Mouse (Mus musculus) forebrain, embryonic 12.5 days (tissue): ENCODE data around the gene Epha1. TPM values are rescaled to one million over a fixed set of nuclear protein-coding genes. Genes with fewer than 3 reads are reported as not detected.

ENCODE experiments used
- ATAC-seq: fragments of 200-750 bp; cut with Nextera tagmentation; 2 replicates; pipeline ENCODE4 v1.8.0; 2017; ENCODE audit warnings: moderate TSS enrichment; ENCODE audit not compliant: low FRiP score
- H3K27ac ChIP-seq: fragments of 300-500 bp; sonication (generic); 2 replicates; pipeline ENCODE4 v1.5.1; 2016; ENCODE audit warnings: mild to moderate bottlenecking
- H3K27me3 ChIP-seq: fragments of 300-500 bp; sonication (generic); 2 replicates; pipeline ENCODE4 v1.6.1; 2016; ENCODE audit warnings: mild to moderate bottlenecking
- H3K36me3 ChIP-seq: fragments of 300-500 bp; sonication (generic); replicated peaks from 2 replicates; pipeline ENCODE4 v1.6.1; 2016; ENCODE audit warnings: mild to moderate bottlenecking
- H3K4me1 ChIP-seq: fragments of 300-500 bp; sonication (generic); 2 replicates; pipeline ENCODE4 v1.6.1; 2016
- H3K4me2 ChIP-seq: fragments of 300-500 bp; sonication (generic); 2 replicates; pipeline ENCODE4 v1.6.1; 2016; ENCODE audit warnings: mild to moderate bottlenecking, moderate library complexity
- H3K4me3 ChIP-seq: fragments of 300-500 bp; sonication (generic); replicated peaks from 2 replicates; pipeline ENCODE4 v1.5.1; 2016; ENCODE audit warnings: mild to moderate bottlenecking
- H3K9ac ChIP-seq: fragments of 300-500 bp; sonication (generic); 2 replicates; pipeline ENCODE4 v1.6.1; 2016; ENCODE audit warnings: mild to moderate bottlenecking
- H3K9me3 ChIP-seq: fragments of 300-500 bp; sonication (generic); 2 replicates; pipeline ENCODE4 v1.6.1; 2016
- WGBS: fragments of 180-500 bp; shearing (Covaris S2); methylation state at CpG from one replicate; pipeline ENCODE4 v1.1.7; 2016; 5-methylcytosine and 5-hydroxymethylcytosine counted together
- polyA plus RNA-seq: library from polyadenylated mRNA; unstranded; fragments of >200 nt; fragmentation: Nextera tagmentation; extraction: Ambion mirVana; gene quantifications from 2 replicates; pipeline ENCODE4 v1.2.1, GENCODE M21; 2016

Epha1 gene
- polyA plus RNA-seq, 1 experiment from 2014 or later = 1.4 TPM

- Histone ChIP-seq H3K27me3 (no peaks in the 10 kb centered on the region), H3K9me3 (no peaks in the 10 kb centered on the region), H3K27ac (no peak overlapping the region), H3K9ac (no peak overlapping the region), H3K4me3 (no peak overlapping the region), H3K4me1 (no peaks in the 10 kb centered on the region), H3K36me3 (no peaks in the 10 kb centered on the region), H3K4me2 (no peak overlapping the region)
- 75% methylated on average over 9 of the region's 9 CpGs for WGBS
- ATAC-seq = no peak
These were observed 8.9 kb upstream of the Epha1 start for GRCm38 (mm10) chr6:42381916-42382381.

DNA sequence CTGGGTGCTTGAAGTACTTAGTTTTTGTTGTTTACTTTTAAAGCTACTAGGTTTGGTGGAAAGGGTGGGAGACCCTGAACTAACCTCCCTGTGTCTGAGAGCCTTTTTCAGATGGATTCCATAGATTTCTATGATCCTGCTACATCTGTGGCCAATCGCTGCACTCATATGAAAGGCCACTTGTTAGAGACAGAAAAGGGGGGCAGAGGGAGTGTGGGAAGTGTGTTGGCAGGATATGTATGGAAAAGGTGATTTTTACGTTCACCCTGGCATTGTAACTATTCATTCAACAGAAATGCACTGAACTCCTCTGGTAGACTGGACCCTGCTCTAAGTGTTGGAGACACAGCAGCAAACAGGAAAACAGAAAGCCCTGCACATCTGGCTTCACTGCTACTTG lies 8.2 kb upstream of the Epha1 start:
- Histone ChIP-seq H3K4me1 (no peaks in the 10 kb centered on the region), H3K4me2 (no peak overlapping the region), H3K4me3 (no peak overlapping the region), H3K27ac (no peak overlapping the region), H3K9me3 (no peaks in the 10 kb centered on the region), H3K36me3 (no peaks in the 10 kb centered on the region), H3K9ac (no peak overlapping the region), H3K27me3 (no peaks in the 10 kb centered on the region)
- 25% methylated on average over 2 of the region's 2 CpGs for WGBS
- no peak for ATAC-seq

GRCm38 (mm10) chr6:42380416-42381144 lies 7.5 kb upstream of the Epha1 start:
- no peaks in the 10 kb centered on the region for H3K27me3 ChIP-seq
- 2% methylated on average over 8 of the region's 8 CpGs for WGBS
- ATAC-seq = peak; percentile 39; the same call in 1 of the 2 replicates
- no peak overlapping the region for H3K27ac ChIP-seq
- H3K36me3 ChIP-seq = no peaks in the 10 kb centered on the region
- no peak overlapping the region for H3K9ac ChIP-seq
- no peaks in the 10 kb centered on the region for H3K4me1 ChIP-seq
- no peak overlapping the region; the same call in 1 of the 2 replicates for H3K4me2 ChIP-seq
- H3K4me3 ChIP-seq = no peak overlapping the region
- no peaks in the 10 kb centered on the region for H3K9me3 ChIP-seq

DNA sequence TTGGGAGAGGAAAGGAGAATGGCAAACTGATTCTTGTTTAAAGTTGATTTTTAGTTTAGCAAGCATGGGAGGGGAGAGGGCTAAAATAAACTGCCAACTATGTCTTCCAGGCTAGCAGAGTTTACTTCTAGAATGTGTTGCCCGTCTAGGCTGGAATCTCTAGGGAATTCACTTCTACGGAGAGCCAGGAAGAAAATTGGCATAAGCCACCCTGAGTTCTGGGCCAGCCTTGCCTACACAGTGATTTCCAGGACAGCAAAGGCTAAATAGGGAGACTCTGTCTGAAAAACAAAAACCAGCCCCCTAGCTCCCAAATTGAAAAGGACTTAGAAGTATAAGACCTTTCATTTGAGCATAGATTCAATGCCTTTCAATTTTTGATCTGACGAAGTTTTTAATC lies 6.5 kb upstream of the Epha1 start:
- Histone ChIP-seq H3K36me3 (no peaks in the 10 kb centered on the region), H3K4me3 (no peak overlapping the region), H3K4me2 (no peak overlapping the region), H3K27ac (no peak overlapping the region), H3K27me3 (no peaks in the 10 kb centered on the region), H3K9ac (no peak overlapping the region), H3K4me1 (no peaks in the 10 kb centered on the region), H3K9me3 (no peaks in the 10 kb centered on the region)
- ATAC-seq = no peak
- 57% methylated on average over 3 of the region's 3 CpGs for WGBS

- Histone ChIP-seq H3K4me1 (peaks cover 11% of the 10 kb centered on the region), H3K36me3 (no peaks in the 10 kb centered on the region), H3K4me2 (no peak overlapping the region), H3K27me3 (peaks cover 9% of the 10 kb centered on the region; the same call in 1 of the 2 replicates), H3K27ac (no peak overlapping the region), H3K9me3 (no peaks in the 10 kb centered on the region), H3K4me3 (no peak overlapping the region), H3K9ac (no peak overlapping the region)
- no peak for ATAC-seq
- WGBS = 67% methylated on average over 5 of the region's 5 CpGs
These were observed 4.2 kb upstream of the Epha1 start for GRCm38 (mm10) chr6:42377280-42377679.

DNA sequence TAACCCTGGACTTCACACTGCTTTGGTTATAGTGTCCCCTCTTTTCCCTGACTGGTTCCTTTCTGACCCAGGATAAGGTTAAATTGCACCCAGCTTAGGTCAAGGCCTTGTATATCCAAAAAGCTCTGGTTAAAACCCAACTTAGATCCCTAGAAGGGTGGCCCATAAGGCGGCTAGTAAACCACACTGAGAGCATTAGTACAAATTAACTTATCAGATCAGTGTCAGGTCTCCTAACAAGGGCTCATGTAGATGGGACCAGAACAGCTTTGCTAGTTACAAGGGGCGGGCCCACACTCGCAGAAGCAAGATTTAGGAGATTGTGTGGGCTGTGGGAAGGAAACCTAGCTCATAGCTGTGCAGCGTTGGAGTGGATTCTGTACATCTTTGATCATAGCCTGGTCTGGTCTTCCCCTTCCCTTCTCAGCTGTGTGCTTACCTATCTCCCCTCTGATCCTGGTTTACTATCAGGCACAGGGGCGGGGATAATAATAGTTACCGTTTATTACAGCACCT lies 3.5 kb upstream of the Epha1 start:
- Histone ChIP-seq H3K4me1 (peaks cover 11% of the 10 kb centered on the region), H3K27me3 (peaks cover 17% of the 10 kb centered on the region), H3K4me2 (no peak overlapping the region), H3K36me3 (no peaks in the 10 kb centered on the region), H3K4me3 (no peak overlapping the region), H3K9ac (no peak overlapping the region), H3K9me3 (no peaks in the 10 kb centered on the region), H3K27ac (no peak overlapping the region)
- no peak for ATAC-seq
- WGBS = 81% methylated on average over 6 of the region's 6 CpGs

- 57% methylated on average over 4 of the region's 4 CpGs for WGBS
- ATAC-seq = no peak
- H3K27me3 ChIP-seq = peaks cover 22% of the 10 kb centered on the region
These were observed 2.9 kb upstream of the Epha1 start for GRCm38 (mm10) chr6:42376016-42376415.

GRCm38 (mm10) chr6:42375131-42375530 lies 2.1 kb upstream of the Epha1 start:
- Histone ChIP-seq H3K4me3 (no peak overlapping the region), H3K27ac (no peak overlapping the region), H3K27me3 (peaks cover 28% of the 10 kb centered on the region), H3K4me1 (peaks cover 11% of the 10 kb centered on the region), H3K4me2 (no peak overlapping the region), H3K9ac (no peak overlapping the region), H3K36me3 (no peaks in the 10 kb centered on the region), H3K9me3 (no peaks in the 10 kb centered on the region)
- no peak for ATAC-seq
- 89% methylated on average over 2 of the region's 2 CpGs for WGBS

More at GRCm38 (mm10) chr6:42376016-42376415, 2.9 kb upstream of the Epha1 start:
- Histone ChIP-seq H3K4me2 (no peak overlapping the region), H3K4me1 (peaks cover 11% of the 10 kb centered on the region), H3K36me3 (no peaks in the 10 kb centered on the region), H3K27ac (no peak overlapping the region), H3K4me3 (no peak overlapping the region), H3K9ac (no peak overlapping the region), H3K9me3 (no peaks in the 10 kb centered on the region)

DNA sequence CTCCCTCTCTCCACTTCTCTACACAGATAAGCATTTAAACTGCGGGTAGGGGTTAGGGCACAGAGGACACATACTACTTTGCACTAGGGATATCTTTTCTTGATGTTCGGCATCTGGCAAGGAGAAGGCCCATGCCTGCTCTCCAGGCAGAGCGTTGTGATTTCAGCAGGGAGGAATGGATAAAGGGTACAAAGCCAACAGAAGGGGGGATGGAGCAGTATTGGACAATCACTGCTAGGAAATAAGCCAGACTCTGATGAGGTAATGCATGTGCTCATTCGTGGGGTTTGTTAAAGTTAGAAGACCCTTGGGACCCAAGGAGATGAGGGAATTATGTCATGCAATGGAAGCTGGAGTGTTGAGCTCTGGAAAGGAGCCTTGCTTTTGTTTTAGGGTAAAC lies 1.6 kb upstream of the Epha1 start:
- WGBS = 77% methylated on average over 4 of the region's 4 CpGs

DNA sequence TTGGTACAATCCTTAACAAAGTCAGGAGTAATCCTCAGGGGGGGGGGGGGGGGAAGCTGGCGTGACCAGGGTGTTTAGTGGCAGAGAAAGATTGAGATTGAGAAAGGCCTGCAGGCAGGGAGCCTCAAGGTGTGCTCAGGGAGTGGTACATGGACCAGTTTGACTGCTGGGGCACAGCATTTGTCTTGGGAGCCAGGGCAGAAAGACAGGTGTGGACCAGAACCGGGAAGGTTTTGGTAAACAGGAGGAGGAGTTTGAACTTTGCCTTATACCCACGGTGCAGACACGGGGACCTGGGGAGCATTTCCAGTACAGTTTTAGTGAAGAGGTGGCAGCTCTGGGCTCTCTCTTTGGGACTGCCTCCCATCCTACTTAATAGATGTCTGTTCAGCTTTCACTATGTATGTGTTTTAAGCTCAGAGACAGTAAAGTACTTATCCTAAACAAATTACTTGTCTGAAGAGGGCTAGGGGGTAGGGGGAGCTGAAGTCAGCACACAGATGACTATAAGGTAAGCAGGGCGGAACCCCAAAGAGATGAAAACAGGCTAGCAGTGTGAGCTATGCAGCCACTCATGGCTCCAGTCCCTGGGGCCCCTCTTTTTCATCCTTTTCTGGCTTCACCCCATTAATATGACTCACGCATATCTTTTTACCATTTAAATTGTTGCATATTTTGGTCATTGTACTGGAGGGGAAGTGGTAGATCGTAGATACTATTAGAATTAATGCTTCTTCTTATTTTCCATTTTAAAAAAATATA lies 782 bp upstream of the Epha1 start:
- Histone ChIP-seq H3K9me3 (no peaks in the 10 kb centered on the region), H3K4me1 (peaks cover 17% of the 10 kb centered on the region), H3K27ac (no peak overlapping the region), H3K4me3 (peak overlapping the region; percentile 50), H3K9ac (no peak overlapping the region), H3K36me3 (no peaks in the 10 kb centered on the region), H3K4me2 (peak overlapping the region; percentile 95), H3K27me3 (peaks cover 28% of the 10 kb centered on the region)
- ATAC-seq = no peak
- 42% methylated on average over 7 of the region's 7 CpGs for WGBS

More for the DNA sequence above, 1.6 kb upstream of the Epha1 start:
- no peak overlapping the region for H3K9ac ChIP-seq
- H3K4me1 ChIP-seq = peaks cover 14% of the 10 kb centered on the region
- no peak for ATAC-seq
- peaks cover 28% of the 10 kb centered on the region for H3K27me3 ChIP-seq
- no peak overlapping the region for H3K27ac ChIP-seq
- no peak overlapping the region for H3K4me2 ChIP-seq
- H3K9me3 ChIP-seq = no peaks in the 10 kb centered on the region
- H3K36me3 ChIP-seq = no peaks in the 10 kb centered on the region
- no peak overlapping the region for H3K4me3 ChIP-seq

GRCm38 (mm10) chr6:42372421-42372815 lies 650 bp downstream of the Epha1 start:
- Histone ChIP-seq H3K9ac (no peak overlapping the region), H3K27me3 (peaks cover 28% of the 10 kb centered on the region), H3K4me1 (peaks cover 17% of the 10 kb centered on the region), H3K4me2 (peak overlapping the region; percentile 95), H3K27ac (no peak overlapping the region), H3K36me3 (no peaks in the 10 kb centered on the region), H3K4me3 (no peak overlapping the region; the same call in 1 of the 2 replicates), H3K9me3 (no peaks in the 10 kb centered on the region)
- 12% methylated on average over 9 of the region's 9 CpGs for WGBS
- peak; percentile 30; the same call in 1 of the 2 replicates for ATAC-seq

DNA sequence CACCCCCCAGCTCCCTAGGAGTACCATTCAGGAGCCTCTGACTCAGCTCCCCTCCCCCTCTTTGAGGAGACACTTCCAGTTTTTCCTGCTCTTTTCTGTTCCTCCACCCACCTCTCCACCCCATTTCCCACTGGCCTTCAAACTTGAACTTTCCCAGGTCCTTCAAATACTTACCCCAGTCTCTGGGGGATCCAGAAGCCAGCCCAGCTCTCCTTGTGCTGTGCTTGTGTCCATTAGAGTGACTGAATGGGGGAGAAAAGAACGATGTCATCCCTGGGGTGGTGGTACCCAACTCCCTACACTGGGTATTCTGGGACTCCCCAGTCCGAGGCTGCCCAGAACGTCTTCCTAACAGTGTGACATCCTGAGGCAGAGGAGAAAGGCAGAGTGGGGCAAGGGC lies 1.1 kb downstream of the Epha1 start:
- ATAC-seq = 0 out of 2 replicates have a peak, but pooled peaks have one; percentile 15
- no peak overlapping the region for H3K4me2 ChIP-seq
- no peak overlapping the region for H3K4me3 ChIP-seq
- H3K36me3 ChIP-seq = no peaks in the 10 kb centered on the region
- H3K9me3 ChIP-seq = no peaks in the 10 kb centered on the region
- peaks cover 28% of the 10 kb centered on the region for H3K27me3 ChIP-seq
- H3K27ac ChIP-seq = no peak overlapping the region
- WGBS = 5% methylated on average over 3 of the region's 3 CpGs
- peaks cover 17% of the 10 kb centered on the region for H3K4me1 ChIP-seq
- H3K9ac ChIP-seq = no peak overlapping the region
